Mouse (Mus musculus): ENCODE measurements around the gene Smurf1.

DNA sequence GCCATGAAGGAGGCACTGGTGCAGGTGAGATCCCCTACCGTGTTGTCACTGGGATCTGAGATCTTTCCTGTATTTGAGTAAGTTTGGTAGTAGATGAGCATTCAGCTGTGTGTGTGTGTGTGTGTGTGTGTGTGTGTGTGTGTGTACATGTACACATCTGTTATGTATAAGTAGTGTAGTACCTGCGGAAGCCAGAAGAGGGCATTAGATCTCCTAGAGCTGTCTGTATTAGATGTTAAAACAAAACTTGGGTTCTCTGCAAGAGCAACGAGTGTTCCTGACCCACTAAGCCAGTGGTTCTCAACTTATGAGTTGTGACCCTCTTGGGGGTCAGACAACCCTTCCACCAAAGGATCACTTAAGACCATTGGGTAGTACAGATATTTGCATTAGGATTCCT, 129.5 kb downstream of the Smurf1 start:
- no peak for TF ChIP-seq CTCF (IDR thresholded peaks at IDR 0.05; ENCODE audit: low read depth, low read length)
- TF ChIP-seq GATA2 (IDR thresholded peaks at IDR 0.05; ENCODE audit: borderline replicate concordance, low read depth, low read length): no peak
- TF ChIP-seq TAL1 (conservative IDR thresholded peaks at IDR 0.05; ENCODE audit: low read depth, low read length): no peak

Data from G1E (cell line).